Mouse (Mus musculus) thymus, postnatal 10 days (tissue): ENCODE data around the gene Iscu.
"Not testable (repeated sequence)": the region's sequence is repeated elsewhere in the genome, so short reads cannot be mapped to it uniquely, and the experiment has no call there.

Experiments
- DNase-seq, 2 experiments: peaks; one replicate each; pipeline ENCODE4 v3.0.0; 2021; ENCODE audit warnings: low spot score in 2 of 2

Gene Iscu

GRCm38 (mm10) chr5:113786985-113787384 lies 14.4 kb downstream of the Iscu start:
- DNase-seq = no peak

- DNase-seq = no peak
These were observed 16.1 kb downstream of the Iscu start for GRCm38 (mm10) chr5:113788645-113789044.

GRCm38 (mm10) chr5:113789075-113789788 lies 16.7 kb downstream of the Iscu start:
- no peak for DNase-seq

- no peak for DNase-seq
These were observed 18.1 kb downstream of the Iscu start for GRCm38 (mm10) chr5:113790453-113791196.

- no peak for DNase-seq
These were observed 18.9 kb downstream of the Iscu start for GRCm38 (mm10) chr5:113791197-113792095.

GRCm38 (mm10) chr5:113796401-113797148 lies 24.0 kb downstream of the Iscu start:
- DNase-seq = no peak

GRCm38 (mm10) chr5:113797149-113797882 lies 24.8 kb downstream of the Iscu start:
- no peak for DNase-seq

GRCm38 (mm10) chr5:113798525-113798924 lies 26.0 kb downstream of the Iscu start:
- DNase-seq = no peak

- no peak for DNase-seq
These were observed 27.1 kb downstream of the Iscu start for GRCm38 (mm10) chr5:113799691-113800090.

GRCm38 (mm10) chr5:113800280-113800679 lies 27.7 kb downstream of the Iscu start, which contains the start of gene Tmem119:
TSS of gene Tmem119 (minus strand) at chr5:113800516.
- DNase-seq = no peak

- DNase-seq = no peak
These were observed 31.9 kb downstream of the Iscu start for GRCm38 (mm10) chr5:113804395-113804966.

- DNase-seq = no peak
These were observed 32.8 kb downstream of the Iscu start for GRCm38 (mm10) chr5:113805301-113805700.

GRCm38 (mm10) chr5:113806414-113806813 lies 33.9 kb downstream of the Iscu start:
- DNase-seq = no peak

- no peak for DNase-seq
These were observed 35.2 kb downstream of the Iscu start for GRCm38 (mm10) chr5:113807712-113808111.

GRCm38 (mm10) chr5:113808177-113808576 lies 35.6 kb downstream of the Iscu start:
- DNase-seq = no peak

- no peak for DNase-seq
These were observed 37.6 kb downstream of the Iscu start for GRCm38 (mm10) chr5:113810111-113810510.

GRCm38 (mm10) chr5:113811824-113812420 lies 39.4 kb downstream of the Iscu start:
- DNase-seq = not testable (repeated sequence)

GRCm38 (mm10) chr5:113812638-113813037 lies 40.1 kb downstream of the Iscu start:
- DNase-seq = no peak

GRCm38 (mm10) chr5:113813608-113814007 lies 41.1 kb downstream of the Iscu start:
- DNase-seq = no peak
